Mouse (Mus musculus) urinary bladder, postnatal 10 days (tissue): Measurements from ENCODE around the gene S1pr4.

Experiments
- DNase-seq: peaks from one replicate; pipeline ENCODE4 v3.0.0; 2022; ENCODE audit warnings: low spot score

The S1pr4 gene

DNA sequence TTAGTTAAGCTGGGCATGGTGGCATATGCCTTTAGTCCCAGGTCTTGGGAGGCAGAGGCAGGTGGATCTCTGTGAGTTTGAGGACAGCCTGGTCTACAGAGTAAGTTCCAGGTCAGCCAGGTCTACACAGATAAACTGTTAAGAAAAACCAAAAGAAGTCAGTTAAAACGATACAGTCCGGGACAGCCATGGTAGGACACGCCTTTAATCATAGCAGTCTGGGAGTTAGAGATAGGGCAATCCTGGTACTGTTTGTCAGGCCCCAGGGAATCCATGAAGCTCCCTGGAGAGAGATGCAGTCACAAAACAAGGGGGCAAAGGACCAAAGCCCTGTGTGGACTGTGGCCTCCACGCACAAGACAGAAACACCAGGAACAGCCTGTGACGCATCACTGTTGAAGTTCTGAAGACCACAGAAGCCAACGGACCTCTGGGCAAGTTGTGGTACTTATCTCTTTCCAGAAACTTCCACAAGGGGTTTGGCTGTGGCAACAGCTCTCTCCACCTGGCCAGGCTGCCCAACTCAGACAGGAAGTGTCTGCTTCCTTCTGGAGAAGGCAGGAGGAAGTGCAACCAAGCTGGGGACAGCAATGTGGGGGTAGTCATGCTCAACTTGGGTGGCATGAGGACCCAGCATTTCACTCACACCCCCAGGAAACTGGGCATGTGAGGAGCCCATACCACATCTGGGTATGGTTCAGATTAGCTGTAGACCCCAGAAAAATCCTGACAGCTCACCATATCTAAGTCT is 19.5 kb upstream of the S1pr4 start:
- no peak for DNase-seq

DNA sequence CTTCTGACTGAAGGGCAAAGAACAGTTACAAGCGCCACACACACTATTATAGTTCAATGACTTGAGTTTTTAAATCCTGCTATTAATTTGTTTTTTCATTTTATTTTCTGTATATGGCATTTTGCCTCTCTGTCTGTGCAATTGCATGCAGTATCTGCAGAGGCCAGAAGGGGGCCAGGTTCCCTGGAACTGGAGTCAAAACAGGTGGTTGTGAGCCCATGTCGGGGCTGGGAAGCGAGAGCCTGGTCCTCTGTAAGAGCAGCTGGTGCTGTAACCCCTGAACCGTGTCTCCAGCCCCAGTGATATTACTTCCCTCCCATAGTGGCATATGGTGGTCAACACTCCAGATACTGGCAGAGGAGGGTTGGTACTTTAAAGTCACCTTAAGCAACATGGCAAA is 18.6 kb upstream of the S1pr4 start:
- no peak for DNase-seq

DNA sequence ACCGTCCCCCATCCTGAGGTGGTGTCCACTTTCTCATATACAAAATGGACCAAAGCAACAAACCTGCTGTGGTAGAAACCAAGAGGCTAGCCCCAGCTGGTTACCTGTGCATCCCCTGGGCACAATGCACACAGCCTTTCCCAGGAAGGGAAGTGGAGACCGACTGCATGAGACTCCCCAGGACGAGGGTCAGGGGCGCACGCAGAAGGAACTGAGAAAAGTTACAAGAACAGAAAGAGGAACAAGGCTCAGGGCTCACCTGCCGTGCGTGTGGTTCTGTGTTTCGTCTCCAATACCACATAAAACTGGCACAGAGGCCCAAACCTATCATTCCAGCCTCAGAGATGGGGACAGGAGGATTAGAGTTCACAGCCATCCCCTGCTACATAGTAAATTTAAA is 17.3 kb upstream of the S1pr4 start:
- DNase-seq: no peak

DNA sequence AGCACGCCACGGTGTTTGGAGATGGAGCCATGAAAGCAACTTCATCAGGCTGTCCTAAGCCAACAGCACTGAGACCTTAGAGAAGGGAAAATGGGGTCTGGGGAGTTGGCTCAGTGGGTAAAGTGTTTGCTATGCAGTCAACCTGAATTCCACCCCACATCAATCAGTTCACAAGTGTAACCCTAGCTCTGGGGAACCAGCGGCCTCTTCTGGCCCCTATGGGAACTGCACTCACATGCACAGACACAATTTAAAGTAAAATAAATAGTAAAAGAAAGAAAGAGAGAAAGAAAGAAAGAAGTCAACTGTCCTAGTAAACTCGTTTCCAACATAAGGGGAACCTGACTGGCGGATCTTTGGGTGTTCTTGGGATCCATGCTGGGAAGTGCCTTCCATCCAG is 13.9 kb upstream of the S1pr4 start:
- DNase-seq: no peak

DNA sequence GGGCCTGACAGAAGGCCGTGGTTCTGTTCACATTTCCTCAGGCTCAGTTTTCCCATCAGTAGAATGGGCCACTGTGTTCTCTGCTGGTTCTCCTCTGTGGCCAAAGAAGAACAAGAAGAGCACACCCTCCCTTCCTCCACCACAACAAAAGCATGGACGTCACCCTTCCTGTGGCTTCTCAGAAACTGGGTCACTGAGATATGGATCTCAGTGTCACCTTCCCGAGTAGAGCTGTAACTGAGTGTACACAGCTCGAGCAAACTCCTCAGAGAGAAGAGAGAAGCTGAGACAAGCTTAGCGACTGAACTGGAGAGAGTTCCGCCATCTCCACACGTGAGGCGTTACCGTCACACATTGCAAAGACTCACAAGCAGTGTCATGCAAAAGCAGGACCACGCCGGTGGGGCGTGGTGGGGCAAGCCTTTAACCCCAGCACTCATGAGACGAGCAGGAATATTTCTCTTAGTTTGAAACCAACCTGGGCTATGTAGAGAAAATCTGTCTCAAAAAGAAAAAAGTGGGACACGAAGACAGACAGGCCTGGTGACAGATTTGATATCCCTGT is 10.4 kb upstream of the S1pr4 start:
- DNase-seq: no peak

DNA sequence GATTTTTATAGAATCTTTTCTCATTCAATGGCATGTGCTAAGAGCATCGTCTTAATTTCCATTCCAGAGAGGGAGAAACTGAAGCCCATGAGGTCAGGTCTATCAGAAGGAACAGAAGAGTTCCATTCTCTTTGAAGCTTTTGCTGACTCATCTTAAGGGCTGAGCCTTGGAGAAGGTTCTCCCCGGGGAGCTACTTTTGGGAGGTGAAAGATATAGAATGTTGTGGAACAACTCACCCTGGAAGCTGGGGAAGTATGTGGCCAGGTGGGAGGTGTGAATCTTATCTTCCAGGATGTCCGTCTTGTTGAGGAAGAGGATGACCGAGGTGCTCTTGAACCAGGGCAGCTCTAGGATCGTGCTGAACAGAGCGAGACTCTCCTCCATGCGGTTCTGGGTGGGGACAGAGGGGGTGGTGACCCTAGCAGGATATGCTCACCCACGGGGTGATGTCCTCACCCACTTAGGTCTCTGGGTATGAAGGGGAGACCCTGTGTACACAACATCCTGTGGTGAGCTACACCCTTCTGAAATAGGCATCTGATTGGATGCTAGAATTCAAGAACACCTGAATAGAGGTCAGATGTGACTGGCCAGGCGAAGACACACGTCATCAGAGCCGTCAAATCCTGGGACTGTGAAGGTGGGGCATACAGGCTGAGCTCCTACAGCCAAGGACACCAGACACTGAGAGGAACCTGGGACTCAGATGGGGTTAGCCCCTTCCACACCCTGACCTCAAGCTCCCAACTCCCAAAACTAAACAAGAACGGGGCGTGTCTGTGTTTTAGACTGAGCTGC is 8.0 kb upstream of the S1pr4 start:
- DNase-seq: no peak

DNA sequence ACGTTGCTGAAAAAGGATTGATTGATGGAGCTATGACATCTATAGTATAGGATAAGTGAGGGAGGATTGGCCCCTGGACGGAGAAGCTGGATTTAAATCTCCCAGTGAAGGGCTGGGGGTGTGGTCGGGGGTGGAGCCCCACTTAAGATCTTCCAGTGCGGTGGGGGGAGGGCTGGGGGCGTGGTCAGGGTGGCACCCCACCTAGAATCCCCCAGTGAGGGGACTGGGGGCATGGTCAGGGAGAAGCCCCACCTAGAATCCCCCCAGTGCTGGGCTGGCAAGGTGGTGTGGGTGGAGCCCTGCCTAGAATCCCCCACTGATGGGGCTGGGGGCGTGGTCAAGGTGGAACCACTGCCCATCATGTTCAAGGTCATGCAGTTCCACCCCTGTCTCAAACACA is 7.2 kb upstream of the S1pr4 start:
- DNase-seq: no peak

DNA sequence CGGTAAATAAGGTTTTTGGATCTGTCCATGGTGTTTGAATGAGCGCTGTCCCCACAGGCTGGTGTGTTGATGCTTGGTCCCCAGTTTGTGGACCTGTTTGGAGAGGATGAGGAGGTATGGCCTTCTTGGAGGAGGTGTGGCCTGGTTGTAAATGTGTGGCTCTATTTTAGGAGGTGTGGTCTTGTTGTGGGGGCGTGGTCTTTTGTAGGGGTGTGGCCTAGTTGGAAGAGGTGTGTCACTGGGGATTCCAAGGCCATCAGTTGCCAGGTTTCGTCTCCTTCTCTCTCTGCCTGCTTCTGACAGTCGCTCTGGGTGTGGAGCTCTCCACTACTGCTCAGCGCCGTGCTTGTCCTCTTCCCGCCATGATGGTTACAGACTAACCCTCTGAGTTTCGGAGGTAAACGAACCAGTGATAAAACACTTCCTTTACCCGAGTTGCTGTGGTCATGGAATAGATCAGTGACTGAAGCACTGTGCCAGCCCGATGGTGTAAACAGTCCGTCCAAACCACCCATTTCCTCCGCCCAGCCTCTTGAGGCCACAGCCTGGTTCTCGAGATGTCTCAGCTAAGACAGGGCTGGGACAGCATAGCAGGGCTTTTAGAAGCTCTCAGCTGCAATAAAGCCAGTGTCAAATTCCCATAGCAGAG is 5.2 kb upstream of the S1pr4 start:
- no peak for DNase-seq

DNA sequence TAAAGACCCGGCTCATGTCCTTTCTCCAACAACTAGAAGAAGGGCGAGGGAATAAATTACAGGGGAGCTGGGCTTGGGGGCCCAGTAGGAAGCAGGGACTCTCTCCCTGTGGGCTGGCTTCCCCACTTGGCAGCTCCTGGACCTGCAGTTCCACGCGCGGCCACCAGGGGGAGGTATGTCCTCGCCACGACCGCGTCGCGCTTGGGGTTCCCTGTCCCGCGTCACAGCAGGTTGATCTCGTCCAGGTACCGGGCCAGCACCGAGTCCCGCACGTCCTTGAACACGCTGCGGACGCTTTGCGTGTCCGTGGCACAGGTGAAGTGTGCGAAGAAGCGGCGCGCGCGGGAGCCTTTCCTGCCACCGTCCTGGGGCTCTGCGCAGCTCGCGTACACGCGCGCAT is 2.7 kb upstream of the S1pr4 start:
- peak; percentile 62 for DNase-seq

DNA sequence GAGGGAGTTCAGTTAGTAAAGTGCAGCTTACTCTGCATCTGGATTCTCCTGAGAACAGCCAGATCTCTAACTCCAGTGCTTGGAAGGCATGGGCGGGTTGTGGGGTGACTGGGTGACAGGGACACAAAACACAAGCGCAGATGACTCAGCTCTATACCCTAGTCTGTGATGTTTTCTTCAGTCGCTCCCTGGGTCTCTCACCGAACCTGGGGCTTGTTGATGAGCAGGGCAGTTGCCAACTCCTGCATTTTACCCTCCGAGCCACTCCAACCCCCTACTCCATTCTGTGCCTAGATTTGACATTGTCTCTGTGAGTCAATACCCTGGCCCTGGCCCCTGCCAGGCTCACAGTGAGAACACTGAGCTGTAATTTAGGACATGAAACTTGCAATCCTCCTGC is 1.9 kb upstream of the S1pr4 start:
- DNase-seq: no peak

DNA sequence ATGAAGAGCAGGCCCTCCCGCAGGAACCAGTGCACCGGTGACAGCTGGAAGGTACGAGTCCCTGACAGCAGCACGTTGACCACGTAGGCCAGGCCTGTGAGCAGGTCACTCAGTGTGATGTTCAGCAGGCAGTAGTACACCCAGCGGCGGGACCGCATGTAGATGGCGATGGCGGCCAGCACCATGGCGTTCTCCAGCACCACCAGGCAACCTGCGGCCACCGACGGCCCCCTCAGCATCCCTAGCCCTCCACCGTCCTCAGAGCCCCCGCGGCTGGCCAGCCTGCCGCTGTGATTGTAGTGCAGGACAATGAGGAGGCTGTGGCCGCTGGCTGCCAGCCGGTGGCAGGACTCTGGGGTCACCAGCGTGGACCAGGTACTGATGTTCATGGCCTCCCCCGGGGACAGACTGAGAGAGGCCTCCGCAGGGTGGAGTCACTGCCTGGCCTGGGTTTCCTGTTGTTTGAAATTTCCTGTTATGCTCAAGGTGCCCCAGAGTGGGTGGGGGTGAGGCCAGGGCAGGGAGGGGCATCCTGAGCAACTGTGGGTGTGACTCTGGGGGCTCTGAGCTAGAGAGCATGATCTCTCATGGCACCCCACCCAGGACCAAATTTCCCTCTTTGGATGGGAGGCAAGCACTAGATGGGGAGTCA is 556 bp downstream of the S1pr4 start:
- no peak for DNase-seq

DNA sequence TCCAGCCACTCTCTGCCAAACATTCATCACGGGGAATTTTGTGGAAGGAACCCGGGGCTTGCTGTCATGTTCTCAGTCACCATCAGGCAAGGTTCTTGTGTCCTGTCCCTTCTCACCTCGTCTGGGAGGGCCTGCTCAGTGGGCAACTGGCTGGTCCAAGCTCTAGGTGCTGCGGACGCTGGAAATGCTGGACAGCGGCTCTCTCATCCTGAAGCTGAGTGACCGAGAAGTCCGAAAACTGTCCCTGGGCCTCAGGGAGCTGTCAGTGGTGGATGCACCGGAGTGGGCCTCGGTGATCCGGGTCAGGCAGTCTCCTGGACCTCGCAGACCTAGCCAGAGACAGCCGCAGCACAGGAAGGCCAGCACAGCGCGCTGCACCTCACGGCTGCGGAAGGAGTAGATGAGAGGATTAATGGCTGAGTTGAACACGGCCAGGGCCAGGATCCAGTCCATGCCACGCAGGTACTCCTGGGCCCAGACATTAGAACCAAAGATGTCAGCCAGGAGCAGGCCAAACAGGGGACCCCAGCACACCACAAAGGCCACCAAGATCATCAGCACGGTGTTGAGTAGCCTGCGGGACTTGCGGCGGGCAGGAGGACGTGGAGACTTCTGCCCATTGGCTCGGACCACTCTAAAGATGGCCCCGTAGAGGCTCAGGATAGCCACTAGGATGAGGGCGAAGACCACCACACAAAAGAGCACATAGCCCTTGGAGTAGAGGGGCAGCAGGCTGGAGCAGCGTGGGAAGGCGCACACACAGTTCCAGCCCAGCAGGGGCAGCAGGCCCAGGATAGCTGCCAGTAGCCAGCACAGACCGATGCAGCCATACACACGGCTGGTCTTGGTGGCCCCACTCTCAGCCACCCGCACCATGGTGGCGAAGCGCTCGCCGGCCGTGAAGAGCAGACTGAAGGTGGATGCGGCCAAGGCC is 1.3 kb downstream of the S1pr4 start:
- DNase-seq: no peak

DNA sequence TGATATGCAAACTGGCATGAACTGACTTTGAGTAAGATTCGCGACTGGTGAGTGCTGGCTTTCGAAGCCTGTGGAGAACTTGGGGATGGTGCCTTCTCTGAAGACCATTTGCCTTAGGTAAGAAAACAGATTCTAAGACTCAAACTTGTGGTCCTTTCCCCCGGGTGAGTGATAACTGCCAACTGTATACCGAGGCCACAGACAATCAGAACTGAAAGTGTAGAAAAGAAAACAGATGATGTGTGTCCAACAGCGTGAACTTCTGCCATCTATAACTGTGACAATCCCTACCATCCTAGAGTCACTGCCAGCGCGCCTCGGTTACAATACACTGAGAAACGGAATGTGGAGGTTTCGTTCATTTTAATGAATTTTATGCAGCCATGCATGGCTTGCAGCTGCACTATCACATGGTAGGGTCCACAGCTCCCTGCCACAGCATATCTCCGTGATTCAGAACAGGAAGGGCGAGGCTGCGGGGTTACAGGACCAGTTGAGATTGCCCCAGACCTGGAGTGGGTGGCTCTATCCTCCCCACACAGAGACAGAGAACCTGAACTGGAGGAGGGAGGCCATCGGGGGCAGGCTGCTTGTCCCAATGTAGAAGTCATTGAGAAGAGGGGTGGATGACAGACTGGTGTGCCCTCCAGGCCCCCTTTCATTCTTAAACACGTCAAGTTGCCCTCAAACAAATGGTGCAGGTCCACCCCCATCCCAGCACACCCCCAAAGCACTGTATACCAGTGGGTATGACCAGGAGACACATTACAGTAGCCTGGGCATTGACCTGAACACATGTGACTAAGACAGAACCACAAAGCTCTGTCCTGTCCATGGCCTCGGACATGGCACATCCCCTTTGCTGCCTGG is 2.3 kb downstream of the S1pr4 start:
- DNase-seq: no peak

DNA sequence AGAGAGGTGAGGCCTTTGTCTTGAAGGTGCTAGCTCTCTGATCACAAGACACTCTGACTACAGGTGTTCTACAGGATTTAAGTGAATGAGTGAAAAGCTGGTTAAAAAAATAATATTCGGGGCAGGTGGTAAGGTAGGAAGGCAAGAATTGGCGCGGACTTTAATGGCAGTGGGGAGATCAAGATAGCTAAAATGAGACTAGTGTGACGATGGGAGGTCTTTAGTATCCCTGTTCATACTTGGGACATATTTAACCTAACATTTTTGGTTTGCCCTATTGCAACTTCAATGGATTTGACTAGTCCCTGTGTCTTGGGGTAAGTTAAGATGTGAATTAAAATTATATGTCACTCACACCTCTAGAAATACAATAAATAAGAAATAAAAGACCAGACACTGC is 3.0 kb downstream of the S1pr4 start:
- DNase-seq: no peak

DNA sequence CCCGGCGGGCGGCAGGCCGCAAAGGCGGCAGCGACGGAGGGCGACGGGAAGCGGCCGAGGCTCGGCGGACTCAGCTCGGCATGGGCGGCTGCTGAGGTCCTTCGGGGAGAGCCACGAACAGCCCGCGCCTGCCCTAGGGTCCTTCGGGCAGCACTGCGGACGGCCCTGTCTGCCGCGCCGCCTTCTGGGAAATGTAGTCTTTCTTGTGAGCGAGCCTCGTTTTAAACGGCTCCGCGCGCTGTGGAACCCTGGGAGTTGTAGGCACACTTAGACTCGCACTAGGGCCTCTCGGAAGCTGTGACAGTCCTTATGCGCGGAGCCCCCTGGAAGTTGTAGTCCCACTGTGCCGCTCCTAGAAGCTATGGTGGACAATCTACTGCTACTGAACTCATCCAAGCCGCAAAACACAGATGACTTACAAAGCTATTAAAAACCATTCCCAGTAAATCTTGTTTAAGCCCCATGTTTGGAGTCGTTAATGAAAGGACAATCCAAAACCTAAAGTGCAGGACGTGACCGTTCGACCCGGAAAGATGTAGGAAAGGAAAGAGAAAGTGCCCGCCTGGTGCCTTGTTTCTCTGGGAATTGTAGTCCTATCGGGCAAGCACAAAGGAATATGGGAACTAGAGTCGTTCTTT is 3.5 kb downstream of the S1pr4 start, which contains the start of gene Ncln:
Ncln (minus strand) TSS at position 129 of the 638 bp plus-strand sequence.
- DNase-seq: peak; percentile 94

DNA sequence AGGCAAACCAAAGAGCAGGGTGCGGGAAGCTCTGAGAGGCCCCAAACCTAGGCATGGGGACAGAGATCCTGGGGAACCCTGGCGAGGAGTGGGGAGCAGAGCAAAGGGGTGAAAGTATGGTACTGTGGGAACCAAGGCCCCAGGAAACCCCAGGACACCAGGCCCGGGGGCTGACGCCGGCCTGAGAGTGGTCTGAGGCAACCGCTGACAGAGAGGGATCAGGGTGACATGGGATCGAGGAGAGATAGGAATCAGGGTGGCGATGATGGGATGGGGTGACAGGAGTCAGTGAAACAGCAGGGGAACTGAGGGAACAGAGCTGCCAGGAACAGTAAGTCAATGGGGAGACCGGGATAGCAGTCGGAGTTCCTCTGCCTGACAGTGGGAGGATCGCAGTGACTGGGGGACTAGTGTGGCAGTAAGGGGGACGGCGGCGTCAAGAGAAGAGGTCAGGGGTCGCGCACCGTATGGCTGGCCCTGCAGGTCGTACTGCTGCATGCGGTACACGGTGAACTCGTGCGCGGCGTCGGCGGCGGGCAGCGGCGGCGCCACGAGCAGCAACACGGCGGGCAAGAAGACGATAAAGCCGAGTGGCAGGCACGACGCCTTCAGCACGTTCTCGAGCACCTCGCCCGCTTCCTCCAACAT is 4.2 kb downstream of the S1pr4 start:
- DNase-seq: no peak

DNA sequence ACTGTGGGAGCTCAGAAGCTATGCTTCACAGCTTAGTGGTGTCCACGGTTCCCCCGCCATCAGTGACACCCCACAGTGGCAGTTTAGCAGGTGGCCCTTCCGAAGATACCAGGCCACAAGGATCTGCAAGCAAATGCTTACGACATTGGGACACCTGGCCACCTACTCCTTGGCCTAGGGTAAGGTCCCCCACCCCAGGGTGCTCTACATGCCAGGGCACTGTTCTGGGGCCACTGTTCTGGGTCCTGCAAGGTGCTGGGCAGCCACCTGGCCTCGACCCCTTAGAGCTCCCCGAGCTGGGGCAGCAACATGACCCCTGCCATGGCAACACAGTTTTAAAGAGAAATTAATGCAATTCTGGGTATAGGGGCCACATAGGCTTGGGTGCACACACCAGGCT is 4.8 kb downstream of the S1pr4 start:
- no peak for DNase-seq

DNA sequence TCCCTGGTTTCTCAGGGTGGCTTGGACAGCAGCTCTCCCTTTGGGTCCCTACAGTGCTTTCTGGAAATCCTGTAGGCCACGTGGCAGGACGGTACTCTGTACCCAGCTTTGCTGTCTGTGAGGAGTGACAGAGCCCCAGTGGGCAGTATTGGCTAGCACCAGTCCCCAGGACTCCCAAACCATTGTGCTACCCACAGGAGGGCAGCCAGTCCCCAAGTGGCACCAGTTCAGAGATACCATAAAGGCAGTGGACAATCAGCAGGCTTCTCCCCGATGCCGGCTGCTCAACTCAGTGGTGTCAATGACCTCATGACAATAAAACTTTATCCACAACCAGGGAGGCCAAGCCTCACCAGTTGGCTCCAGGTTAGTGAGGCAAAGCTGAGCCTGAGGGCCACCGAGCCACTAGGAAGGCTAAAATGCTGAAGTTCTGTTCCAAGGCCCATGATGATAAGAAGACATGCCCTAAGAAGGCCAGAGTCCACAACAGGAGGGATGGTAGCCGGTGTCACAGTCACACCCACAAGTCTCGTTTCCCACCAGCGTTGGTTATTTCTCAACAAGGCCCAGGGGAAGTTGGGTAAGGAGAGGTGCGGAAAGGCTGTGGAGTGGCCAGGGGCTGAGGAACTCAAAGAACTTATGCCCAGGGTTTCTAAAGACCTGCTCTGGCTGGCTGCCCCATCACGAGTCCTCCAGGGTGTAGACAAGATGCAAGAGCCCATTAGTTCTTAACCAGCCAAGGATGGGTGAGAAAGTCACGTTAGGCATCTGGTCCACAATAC is 5.5 kb downstream of the S1pr4 start:
- no peak for DNase-seq
